Mouse (Mus musculus): ENCODE results near the gene Dis3l2.
A peak's percentile ranks its signal among the peaks of the same experiment; 100 is the strongest.

Gene Dis3l2

GRCm38 (mm10) chr1:86916355-86916984 lies 212.9 kb downstream of the Dis3l2 start:
- no peak for DNase-seq (ENCODE audit: low read depth)

- DNase-seq (ENCODE audit: low read depth) = no peak
These were observed 222.2 kb downstream of the Dis3l2 start for GRCm38 (mm10) chr1:86925776-86926175.

GRCm38 (mm10) chr1:86931606-86932379 lies 228.2 kb downstream of the Dis3l2 start:
- no peak for DNase-seq (ENCODE audit: low read depth)

GRCm38 (mm10) chr1:86932810-86933209 lies 229.2 kb downstream of the Dis3l2 start:
- DNase-seq (ENCODE audit: low read depth) = no peak

GRCm38 (mm10) chr1:86933656-86934055 lies 230.0 kb downstream of the Dis3l2 start:
- DNase-seq (ENCODE audit: low read depth) = no peak

GRCm38 (mm10) chr1:86951501-86952205 lies 248.0 kb downstream of the Dis3l2 start:
- DNase-seq (ENCODE audit: low read depth) = no peak

GRCm38 (mm10) chr1:86955801-86956200 lies 252.2 kb downstream of the Dis3l2 start:
- no peak for DNase-seq (ENCODE audit: low read depth)

- DNase-seq (ENCODE audit: low read depth) = peak; percentile 67
These were observed 264.8 kb downstream of the Dis3l2 start for GRCm38 (mm10) chr1:86968261-86968964.

GRCm38 (mm10) chr1:86969173-86969725 lies 265.6 kb downstream of the Dis3l2 start:
- DNase-seq (ENCODE audit: low read depth) = no peak

- peak; percentile 23 for DNase-seq (ENCODE audit: low read depth)
These were observed 269.1 kb downstream of the Dis3l2 start for GRCm38 (mm10) chr1:86972693-86973092.

GRCm38 (mm10) chr1:86977018-86977417 lies 273.4 kb downstream of the Dis3l2 start:
- DNase-seq (ENCODE audit: low read depth) = no peak

- DNase-seq (ENCODE audit: low read depth) = no peak
These were observed 282.8 kb downstream of the Dis3l2 start for GRCm38 (mm10) chr1:86986372-86986771.

- no peak for DNase-seq (ENCODE audit: low read depth)
These were observed 289.2 kb downstream of the Dis3l2 start for GRCm38 (mm10) chr1:86992849-86993248.

- peak; percentile 25 for DNase-seq (ENCODE audit: low read depth)
These were observed 290.4 kb downstream of the Dis3l2 start for GRCm38 (mm10) chr1:86994023-86994422.

- no peak for DNase-seq (ENCODE audit: low read depth)
These were observed 294.4 kb downstream of the Dis3l2 start for GRCm38 (mm10) chr1:86998051-86998450.

- DNase-seq (ENCODE audit: low read depth) = no peak
These were observed 297.8 kb downstream of the Dis3l2 start for GRCm38 (mm10) chr1:87001365-87001764.

- DNase-seq (ENCODE audit: low read depth) = no peak
These were observed 299.0 kb downstream of the Dis3l2 start for GRCm38 (mm10) chr1:87002545-87003168.

GRCm38 (mm10) chr1:87003169-87003552 lies 299.6 kb downstream of the Dis3l2 start:
- no peak for DNase-seq (ENCODE audit: low read depth)

- no peak for DNase-seq (ENCODE audit: low read depth)
These were observed 302.8 kb downstream of the Dis3l2 start for GRCm38 (mm10) chr1:87006425-87006824.

GRCm38 (mm10) chr1:87008211-87008610 lies 304.6 kb downstream of the Dis3l2 start:
- DNase-seq (ENCODE audit: low read depth) = no peak

GRCm38 (mm10) chr1:87009156-87009555 lies 305.5 kb downstream of the Dis3l2 start:
- no peak for DNase-seq (ENCODE audit: low read depth)

Data from NIH3T3 (cell line).